Mouse (Mus musculus): ENCODE measurements around the gene Ubqln4.

DNA sequence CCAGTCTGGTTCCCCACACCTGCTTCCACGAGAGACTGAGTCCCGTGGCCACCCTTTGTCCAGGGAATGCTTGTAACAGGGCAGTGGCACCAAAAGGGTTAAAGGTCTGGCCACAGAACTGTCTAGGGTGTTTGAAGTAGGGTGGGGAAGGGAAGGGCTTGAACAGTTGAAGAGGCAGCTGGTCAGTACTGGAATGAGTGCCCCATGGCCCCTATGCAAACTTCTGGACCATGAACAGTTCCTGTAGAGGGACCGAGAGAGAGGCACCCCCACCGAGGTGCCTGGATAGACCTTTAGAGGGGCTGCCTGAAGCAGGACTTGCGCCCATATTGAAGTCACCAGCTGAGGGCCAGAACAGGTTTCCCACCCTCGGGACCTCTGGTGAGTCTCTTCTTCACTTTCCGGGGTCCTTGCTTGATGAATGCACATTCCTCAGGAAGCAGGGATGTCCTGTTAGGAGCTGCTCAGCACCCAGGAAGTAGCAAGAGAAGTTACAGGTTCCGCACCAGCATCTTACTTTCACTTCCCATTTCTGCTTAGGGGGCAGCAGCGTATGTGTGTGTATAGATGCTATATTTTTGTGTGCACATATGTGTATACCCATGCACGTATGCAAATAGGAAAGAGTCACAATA is 39.5 kb downstream of the Ubqln4 start:
- TF ChIP-seq EP300 (IDR thresholded peaks at IDR 0.05) (no peak; the same call in 1 of the 2 replicates), CTCF (IDR thresholded peaks at IDR 0.05) (no peak)

All from lung, postnatal 0 days (tissue).